9 mouse cellular contexts compared by ENCODE assay signal in genomic region chr10:122912701-122913368, GRCm38 (mm10).
DNase-seq lines count a peak whose midpoint lies in the region; ATAC-seq and TF ChIP-seq lines count a peak whose summit lies in the region.
"Had no signal": no experiment of that assay in that cellular context is flagged by ENCODE, and none has a peak within 500 bp of the region (broad histone marks: within the 10 kb centered on the region; RNA-seq: fewer than 3 reads in every experiment).

No protein-coding gene starts in this region.

- DNase-seq in 3T3-L1 (ENCODE audit: low read depth, low spot score), result peak; percentile 98
- DNase-seq in cerebellum, adult 18-20 months, result peak; percentile 40
- peak; percentile 72 for DNase-seq in kidney, postnatal 10 days
- peak; percentile 11 for DNase-seq in liver, adult 2 months (ENCODE audit: extremely low read depth, low read depth, low spot score)
- peak; percentile 69 for DNase-seq in neural tube, embryonic 11.5 days (ENCODE audit: low spot score)
- peak; percentile 18 to 24 for DNase-seq in thymus, adult 18-20 months

- peak overlapping the region; percentile 17; the same call in 1 of the 2 replicates for H3K4me2 ChIP-seq in forebrain, embryonic 15.5 days (replicated peaks)
- H3K4me2 ChIP-seq in heart, embryonic 16.5 days (ENCODE audit: low read depth, low read length), result peak overlapping the region; percentile 41; the same call in 1 of the 2 replicates
- no peak overlapping the region for H3K4me2 ChIP-seq in neural tube, embryonic 11.5 days (ENCODE audit: low read depth)

- no peaks in the 10 kb centered on the region for H3K9me3 ChIP-seq in forebrain, embryonic 15.5 days
- no peaks in the 10 kb centered on the region for H3K9me3 ChIP-seq in heart, embryonic 16.5 days (replicated peaks; ENCODE audit: control insufficient read depth, low read length)
- H3K9me3 ChIP-seq in neural tube, embryonic 11.5 days (ENCODE audit: control insufficient read depth, low read length), result no peaks in the 10 kb centered on the region
- H3K9me3 ChIP-seq: megakaryocyte, embryonic 14.5 days had no signal

- no peak for TF ChIP-seq CTCF in liver, adult 2 months (IDR thresholded peaks at IDR 0.05; ENCODE audit: low read depth, low read length)

- H3K79me2 ChIP-seq in liver, adult 2 months (ENCODE audit: control insufficient read depth, insufficient read depth, low read length), result no peaks in the 10 kb centered on the region

- H3K27ac ChIP-seq in forebrain, embryonic 15.5 days (replicated peaks), result peak overlapping the region; percentile 87
- H3K27ac ChIP-seq in heart, embryonic 16.5 days (ENCODE audit: low read length), result peak overlapping the region; percentile 75
- no peak overlapping the region for H3K27ac ChIP-seq in liver, adult 2 months (replicated peaks; ENCODE audit: insufficient read depth, low read depth, low read length)
- H3K27ac ChIP-seq in neural tube, embryonic 11.5 days (ENCODE audit: low read depth, low read length), result peak overlapping the region; percentile 45

- WGBS in forebrain, embryonic 15.5 days, result 12% methylated on average over 19 of the region's 19 CpGs
- 17% methylated on average over 19 of the region's 19 CpGs for WGBS in heart, embryonic 16.5 days
- 45% methylated on average over 19 of the region's 19 CpGs for WGBS in liver, adult 2 months
- WGBS in neural tube, embryonic 11.5 days, result 16% methylated on average over 19 of the region's 19 CpGs

- no peak for TF ChIP-seq POLR2A in liver, adult 2 months (IDR thresholded peaks at IDR 0.05; ENCODE audit: extremely low read depth, insufficient read depth, low read length)

- 0 out of 2 replicates have a peak overlapping the region, but pooled peaks have one; percentile 14 for H3K9ac ChIP-seq in forebrain, embryonic 15.5 days (replicated peaks)
- H3K9ac ChIP-seq in heart, embryonic 16.5 days (ENCODE audit: low read length), result peak overlapping the region; percentile 11; the same call in 1 of the 2 replicates
- no peak overlapping the region for H3K9ac ChIP-seq in liver, adult 2 months (ENCODE audit: low read depth, low read length)
- peak overlapping the region; percentile 36 for H3K9ac ChIP-seq in neural tube, embryonic 11.5 days (ENCODE audit: low read length)

- H3K36me3 ChIP-seq in forebrain, embryonic 15.5 days, result no peaks in the 10 kb centered on the region
- H3K36me3 ChIP-seq in heart, embryonic 16.5 days (ENCODE audit: control insufficient read depth, insufficient read depth), result no peaks in the 10 kb centered on the region
- no peaks in the 10 kb centered on the region for H3K36me3 ChIP-seq in liver, adult 2 months (ENCODE audit: control insufficient read depth, insufficient read depth, low read length)
- no peaks in the 10 kb centered on the region for H3K36me3 ChIP-seq in neural tube, embryonic 11.5 days (ENCODE audit: control insufficient read depth, insufficient read depth, low read length)

- ATAC-seq in forebrain, embryonic 15.5 days (replicated peaks), result peak; percentile 88
- ATAC-seq in heart, embryonic 16.5 days (replicated peaks; ENCODE audit: extremely low read depth, insufficient read depth, low FRiP score), result peak; percentile 81
- peak; percentile 29 for ATAC-seq in neural tube, embryonic 11.5 days (ENCODE audit: insufficient read depth, low FRiP score, low TSS enrichment)

- H3K4me1 ChIP-seq in forebrain, embryonic 15.5 days, result peaks cover 22% of the 10 kb centered on the region
- peaks cover 11% of the 10 kb centered on the region for H3K4me1 ChIP-seq in heart, embryonic 16.5 days (ENCODE audit: control insufficient read depth, insufficient read depth, low read length)
- H3K4me1 ChIP-seq in liver, adult 2 months (ENCODE audit: control insufficient read depth, insufficient read depth, low read length), result no peaks in the 10 kb centered on the region
- peaks cover 31% of the 10 kb centered on the region for H3K4me1 ChIP-seq in neural tube, embryonic 11.5 days (ENCODE audit: control insufficient read depth, insufficient read depth, low read length)

- no peak overlapping the region for H3K4me3 ChIP-seq in forebrain, embryonic 15.5 days
- peak overlapping the region; percentile 19; the same call in 1 of the 2 replicates for H3K4me3 ChIP-seq in heart, embryonic 16.5 days (ENCODE audit: low read length)
- H3K4me3 ChIP-seq in liver, adult 2 months (ENCODE audit: insufficient read depth, low read depth, low read length), result no peak overlapping the region
- H3K4me3 ChIP-seq in neural tube, embryonic 11.5 days (ENCODE audit: low read depth, low read length), result no peak overlapping the region
- H3K4me3 ChIP-seq: megakaryocyte, embryonic 14.5 days had no signal

- no peaks in the 10 kb centered on the region for H3K27me3 ChIP-seq in forebrain, embryonic 15.5 days
- no peaks in the 10 kb centered on the region for H3K27me3 ChIP-seq in heart, embryonic 16.5 days (ENCODE audit: control insufficient read depth, insufficient read depth, low read length)
- H3K27me3 ChIP-seq in liver, adult 2 months (ENCODE audit: control insufficient read depth, insufficient read depth, low read length), result no peaks in the 10 kb centered on the region
- H3K27me3 ChIP-seq in neural tube, embryonic 11.5 days (ENCODE audit: control insufficient read depth, insufficient read depth, low read length), result no peaks in the 10 kb centered on the region
- H3K27me3 ChIP-seq: megakaryocyte, embryonic 14.5 days had no signal

Comparison
In these comparisons a context has a peak if more than half of its experiments do, and no peak if none do; other contexts are left out.
1. DNase-seq: peak in every context shown above with its lines; median percentile 98 in 3T3-L1; 72 in kidney, postnatal 10 days; 69 in neural tube, embryonic 11.5 days; 40 in cerebellum, adult 18-20 months; 21 in thymus, adult 18-20 months; 11 in liver, adult 2 months.
2. ATAC-seq: peak in every context shown above with its lines; median percentile 88 in forebrain, embryonic 15.5 days; 81 in heart, embryonic 16.5 days; 29 in neural tube, embryonic 11.5 days.